Mouse (Mus musculus): Measurements from ENCODE around the gene Pmp22.

DNA sequence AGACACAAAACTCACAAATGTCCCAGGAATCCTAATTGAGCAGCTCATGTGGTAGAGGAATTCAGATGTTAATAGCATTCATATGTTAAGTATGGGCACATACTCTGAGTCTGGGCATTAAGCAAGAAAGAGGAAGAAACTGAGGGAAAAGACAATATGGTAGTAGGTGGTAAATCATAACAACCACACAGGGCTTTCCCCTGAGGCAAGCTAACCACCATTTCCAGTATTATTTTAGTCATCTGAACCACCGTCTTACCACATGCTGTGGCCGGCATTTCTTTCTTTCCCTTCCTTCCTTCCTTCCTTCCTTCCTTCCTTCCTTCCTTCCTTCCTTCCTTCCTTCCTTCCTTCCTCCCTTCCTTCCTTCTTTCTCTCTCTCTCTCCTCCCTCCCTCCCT is 6.5 kb upstream of the Pmp22 start:
- TF ChIP-seq GATA1 (IDR thresholded peaks at IDR 0.05; ENCODE audit: borderline replicate concordance, low read length) (no peak), FLI1 (IDR thresholded peaks at IDR 0.05; ENCODE audit: low read length) (no peak)

Data from megakaryocyte, embryonic 14.5 days (primary cell).